Mouse (Mus musculus) forebrain, embryonic 13.5 days (tissue): ENCODE data around the gene Erich6. TPM values are rescaled to one million over a fixed set of nuclear protein-coding genes. Genes with fewer than 3 reads are reported as not detected.

Source experiments
- ATAC-seq: fragments of 200-750 bp; cut with Nextera tagmentation; 2 replicates; pipeline ENCODE4 v1.8.0; 2017
- H3K27ac ChIP-seq: fragments of 300-500 bp; sonication (generic); 2 replicates; pipeline ENCODE4 v1.5.1; 2015; ENCODE audit warnings: inconsistent platforms, mild to moderate bottlenecking, moderate library complexity
- H3K27me3 ChIP-seq: fragments of 300-500 bp; sonication (generic); 2 replicates; pipeline ENCODE4 v1.6.1; 2015; ENCODE audit warnings: mild to moderate bottlenecking, inconsistent platforms
- H3K36me3 ChIP-seq: fragments of 300-500 bp; sonication (generic); 2 replicates; pipeline ENCODE4 v1.6.1; 2015; ENCODE audit warnings: mild to moderate bottlenecking, inconsistent platforms; ENCODE audit not compliant: poor library complexity, severe bottlenecking
- H3K4me1 ChIP-seq: fragments of 300-500 bp; sonication (generic); 2 replicates; pipeline ENCODE4 v1.6.1; 2015; ENCODE audit warnings: inconsistent platforms
- H3K4me2 ChIP-seq: fragments of 300-500 bp; sonication (generic); 2 replicates; pipeline ENCODE4 v1.6.1; 2015; ENCODE audit warnings: inconsistent platforms, mild to moderate bottlenecking, moderate library complexity
- H3K4me3 ChIP-seq: fragments of 300-500 bp; sonication (generic); 2 replicates; pipeline ENCODE4 v1.5.1; 2015; ENCODE audit warnings: mild to moderate bottlenecking, inconsistent platforms
- H3K9ac ChIP-seq: fragments of 300-500 bp; sonication (generic); 2 replicates; pipeline ENCODE4 v1.6.1; 2015; ENCODE audit warnings: mild to moderate bottlenecking, inconsistent platforms
- H3K9me3 ChIP-seq: fragments of 300-500 bp; sonication (generic); replicated peaks from 2 replicates; pipeline ENCODE4 v1.6.1; 2016; ENCODE audit warnings: inconsistent platforms
- WGBS: fragments of 180-500 bp; shearing (Covaris S2); methylation state at CpG from one replicate; pipeline ENCODE4 v1.1.7; 2015; 5-methylcytosine and 5-hydroxymethylcytosine counted together
- polyA plus RNA-seq: library from polyadenylated mRNA; unstranded; fragments of >200 nt; fragmentation: Nextera tagmentation; extraction: Ambion mirVana; gene quantifications from 2 replicates; pipeline ENCODE4 v1.2.1, GENCODE M21; 2015

The Erich6 gene
- 0.09 and 0.18 TPM in 2 replicates for polyA plus RNA-seq

DNA sequence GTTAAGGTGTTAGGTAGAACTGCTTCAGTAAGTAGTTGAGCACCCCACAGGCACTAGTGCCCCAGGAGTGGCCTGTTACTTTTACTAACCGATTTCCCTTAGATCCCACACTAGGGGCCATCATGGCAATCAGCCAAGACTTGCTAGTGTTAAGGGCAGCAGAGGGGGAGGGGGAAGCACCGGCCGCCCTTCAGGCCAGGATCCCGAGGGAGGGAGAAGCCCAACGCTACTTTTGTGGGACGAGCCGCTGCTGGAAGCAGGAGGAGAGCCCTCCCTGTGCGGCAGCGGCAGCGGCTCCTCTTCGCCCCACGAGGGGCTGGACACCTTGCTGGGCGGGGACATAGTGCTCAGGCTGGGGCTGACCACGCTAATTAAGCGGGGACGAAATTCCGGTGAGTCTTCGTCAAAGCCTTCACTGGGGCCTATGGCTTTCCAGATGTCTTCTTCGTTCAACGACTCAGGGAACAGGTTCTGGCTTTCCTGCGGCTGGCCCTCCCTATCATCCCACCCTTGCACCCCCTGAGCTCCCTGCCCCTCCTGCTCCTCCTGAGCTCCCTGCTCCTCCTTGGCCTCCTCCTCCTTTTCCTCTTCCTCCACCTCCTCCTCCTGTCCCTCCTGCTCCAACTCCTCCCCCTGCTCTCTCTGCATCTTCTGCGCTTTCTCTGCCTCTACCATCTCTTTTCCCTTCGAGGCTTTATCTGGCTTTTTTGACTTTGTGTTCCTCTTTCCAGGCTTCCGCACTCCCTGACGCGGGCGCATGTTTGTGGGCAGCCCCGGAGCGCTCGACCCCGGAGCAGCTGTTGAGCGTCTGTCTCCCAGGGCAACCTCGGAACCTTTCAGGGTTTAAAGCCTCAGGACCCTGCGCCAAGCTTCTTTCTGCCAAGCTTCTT, at the start of gene Erich6:
TSS of gene Erich6 (minus strand) at position 802 of the 890 bp plus-strand sequence.
- no peaks in the 10 kb centered on the region for H3K36me3 ChIP-seq
- peak within 1 kb of the TSS; percentile 94 for H3K4me2 ChIP-seq
- no peaks in the 10 kb centered on the region for H3K27me3 ChIP-seq
- H3K4me1 ChIP-seq: peaks cover 14% of the 10 kb centered on the region
- under 1% methylated on average over 34 of the region's 34 CpGs for whole genome bisulfite sequencing
- no peak within 1 kb of the TSS for H3K27ac ChIP-seq
- H3K4me3 ChIP-seq: peak within 1 kb of the TSS; percentile 49
- no peaks in the 10 kb centered on the region for H3K9me3 ChIP-seq
- ATAC-seq: peak; percentile 93
- H3K9ac ChIP-seq: peak within 1 kb of the TSS; percentile 66

DNA sequence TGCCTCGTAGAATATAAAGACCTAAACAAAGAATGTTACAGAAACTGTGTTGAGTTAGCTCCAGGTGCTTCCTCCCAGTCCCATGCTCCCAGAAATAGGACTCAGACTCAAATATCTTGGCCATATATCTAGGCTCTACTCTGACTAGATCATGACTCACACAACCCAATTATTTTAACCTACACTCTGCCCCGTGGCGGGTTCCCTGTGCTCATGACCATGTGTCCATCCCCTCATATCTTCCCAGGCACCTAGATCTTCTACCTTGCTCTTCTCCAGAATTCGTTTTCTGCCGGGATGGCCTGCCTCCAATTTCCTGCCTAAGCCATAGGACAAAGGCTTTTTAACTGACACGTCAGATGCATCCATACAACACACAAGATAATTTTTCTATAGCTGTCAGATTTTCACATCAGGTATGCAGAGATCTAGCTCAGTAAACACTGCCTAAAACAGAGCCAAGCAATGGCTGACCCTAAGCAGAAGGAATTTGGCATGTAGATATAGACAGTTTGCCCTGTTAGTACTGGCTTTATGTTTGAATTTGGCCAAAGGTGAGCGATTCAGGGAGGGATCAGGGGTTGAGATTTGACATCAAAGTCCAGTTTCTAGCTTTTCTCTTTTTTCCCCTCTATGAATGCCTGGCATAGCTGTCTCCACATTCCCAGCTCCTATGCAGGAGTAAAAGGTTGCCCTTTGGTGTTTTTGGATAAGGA, 49.4 kb upstream of the Erich6 start:
- Histone ChIP-seq H3K27me3 (0 out of 2 replicates have a peak, but pooled peaks cover 2% of the 10 kb centered on the region), H3K4me3 (no peak overlapping the region), H3K4me2 (no peak overlapping the region), H3K36me3 (no peaks in the 10 kb centered on the region), H3K9ac (no peak overlapping the region), H3K4me1 (peaks cover 17% of the 10 kb centered on the region), H3K27ac (no peak overlapping the region), H3K9me3 (no peaks in the 10 kb centered on the region)
- WGBS: 84% methylated on average over 7 of the region's 7 CpGs
- ATAC-seq: no peak

DNA sequence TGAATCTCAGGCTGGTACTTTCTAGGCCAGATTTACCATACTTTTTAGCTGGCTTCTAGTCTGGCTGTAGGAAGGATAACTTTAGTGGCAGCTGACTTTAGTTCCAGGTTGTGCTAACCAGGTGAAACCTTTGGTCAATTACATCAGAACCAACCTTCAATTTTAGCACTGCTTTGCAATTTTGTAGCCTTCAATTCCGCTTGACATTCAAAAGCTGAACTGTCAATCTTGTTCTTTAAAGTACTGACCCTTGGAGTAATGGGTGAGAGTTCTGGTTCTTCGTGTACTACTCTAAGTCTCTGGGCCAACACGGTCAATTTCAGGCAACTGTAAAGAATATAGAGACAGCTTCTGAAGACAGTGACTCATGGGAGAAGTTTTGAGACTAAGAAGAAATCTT, 48.4 kb upstream of the Erich6 start:
- ATAC-seq: no peak
- peaks cover 15% of the 10 kb centered on the region for H3K4me1 ChIP-seq
- no peak overlapping the region for H3K9ac ChIP-seq
- H3K4me3 ChIP-seq: no peak overlapping the region
- no peaks in the 10 kb centered on the region for H3K9me3 ChIP-seq
- no peak overlapping the region for H3K4me2 ChIP-seq
- H3K27ac ChIP-seq: no peak overlapping the region
- H3K27me3 ChIP-seq: 0 out of 2 replicates have a peak, but pooled peaks cover 2% of the 10 kb centered on the region
- H3K36me3 ChIP-seq: no peaks in the 10 kb centered on the region
- 88% methylated on average over 3 of the region's 3 CpGs for WGBS

DNA sequence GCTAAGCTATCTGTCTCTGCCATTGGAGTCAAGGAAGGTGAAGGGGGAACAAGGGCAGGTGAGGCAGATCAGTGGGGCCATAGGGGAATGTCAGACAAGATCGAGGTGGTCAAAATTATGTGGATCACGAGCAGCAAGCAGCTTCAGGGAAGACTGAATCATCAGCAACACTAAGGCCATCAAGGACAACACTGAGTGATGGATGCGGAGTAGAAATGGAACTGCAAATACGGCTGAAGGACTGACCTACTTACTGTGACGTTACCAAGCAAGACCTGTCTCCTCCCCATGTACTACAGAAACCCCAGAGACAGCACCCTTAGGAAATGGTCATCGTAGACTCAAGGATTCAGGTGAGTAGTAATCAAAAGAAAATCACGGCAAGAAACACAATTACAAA, 46.3 kb upstream of the Erich6 start:
- Histone ChIP-seq H3K36me3 (no peaks in the 10 kb centered on the region), H3K4me2 (no peak overlapping the region), H3K4me3 (no peak overlapping the region), H3K27me3 (no peaks in the 10 kb centered on the region), H3K4me1 (peaks cover 4% of the 10 kb centered on the region), H3K27ac (no peak overlapping the region), H3K9me3 (no peaks in the 10 kb centered on the region), H3K9ac (no peak overlapping the region)
- ATAC-seq: no peak
- WGBS: 93% methylated on average over 7 of the region's 7 CpGs

DNA sequence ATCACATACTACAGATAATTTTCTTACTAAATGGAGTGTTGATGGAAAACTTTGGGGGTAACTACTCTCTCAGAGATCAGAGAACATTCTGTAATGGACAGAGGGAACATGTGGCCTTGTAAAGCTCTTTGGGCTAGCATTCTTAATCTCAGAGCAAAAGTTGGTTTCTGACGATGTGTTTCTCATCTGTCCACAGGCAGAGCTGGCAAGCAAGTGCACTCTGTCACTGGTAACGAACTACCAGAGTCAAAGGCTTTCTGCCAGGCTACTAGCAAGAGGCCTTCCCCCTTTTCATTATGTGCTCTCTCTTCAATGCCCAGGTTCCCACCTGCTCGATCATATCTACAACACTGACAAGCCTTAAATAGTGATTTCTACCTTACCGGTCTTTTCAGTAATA, 45.3 kb upstream of the Erich6 start:
- ATAC-seq: no peak
- Histone ChIP-seq H3K4me3 (no peak overlapping the region), H3K36me3 (no peaks in the 10 kb centered on the region), H3K9me3 (no peaks in the 10 kb centered on the region), H3K27me3 (no peaks in the 10 kb centered on the region), H3K4me2 (no peak overlapping the region), H3K4me1 (peaks cover 4% of the 10 kb centered on the region), H3K9ac (no peak overlapping the region), H3K27ac (no peak overlapping the region)
- WGBS: 65% methylated on average over 4 of the region's 4 CpGs

DNA sequence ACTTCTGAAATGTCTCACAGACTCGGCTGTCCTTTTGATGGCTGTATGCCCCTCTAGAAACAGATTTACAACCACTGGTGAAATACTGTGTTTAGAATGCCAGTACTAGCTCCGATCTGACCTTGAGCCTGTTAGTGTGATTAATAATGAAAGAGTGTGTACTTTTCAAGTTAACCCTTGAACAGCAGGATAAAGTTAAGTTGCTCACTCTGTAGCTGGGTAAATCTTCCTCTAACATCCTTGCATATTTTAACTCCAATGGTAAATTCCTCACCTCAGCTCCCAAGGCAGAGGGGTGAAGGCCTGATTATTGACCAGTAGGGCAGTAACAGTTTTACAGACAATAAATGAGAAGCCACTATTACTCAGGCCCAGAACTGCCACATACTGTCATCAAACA, 44.8 kb upstream of the Erich6 start:
- H3K4me1 ChIP-seq: peaks cover 4% of the 10 kb centered on the region
- no peak overlapping the region for H3K4me2 ChIP-seq
- H3K9ac ChIP-seq: no peak overlapping the region
- H3K27me3 ChIP-seq: no peaks in the 10 kb centered on the region
- H3K9me3 ChIP-seq: no peaks in the 10 kb centered on the region
- H3K36me3 ChIP-seq: no peaks in the 10 kb centered on the region
- H3K4me3 ChIP-seq: no peak overlapping the region
- ATAC-seq: no peak
- WGBS: 57% methylated on average over 2 of the region's 2 CpGs
- H3K27ac ChIP-seq: no peak overlapping the region

DNA sequence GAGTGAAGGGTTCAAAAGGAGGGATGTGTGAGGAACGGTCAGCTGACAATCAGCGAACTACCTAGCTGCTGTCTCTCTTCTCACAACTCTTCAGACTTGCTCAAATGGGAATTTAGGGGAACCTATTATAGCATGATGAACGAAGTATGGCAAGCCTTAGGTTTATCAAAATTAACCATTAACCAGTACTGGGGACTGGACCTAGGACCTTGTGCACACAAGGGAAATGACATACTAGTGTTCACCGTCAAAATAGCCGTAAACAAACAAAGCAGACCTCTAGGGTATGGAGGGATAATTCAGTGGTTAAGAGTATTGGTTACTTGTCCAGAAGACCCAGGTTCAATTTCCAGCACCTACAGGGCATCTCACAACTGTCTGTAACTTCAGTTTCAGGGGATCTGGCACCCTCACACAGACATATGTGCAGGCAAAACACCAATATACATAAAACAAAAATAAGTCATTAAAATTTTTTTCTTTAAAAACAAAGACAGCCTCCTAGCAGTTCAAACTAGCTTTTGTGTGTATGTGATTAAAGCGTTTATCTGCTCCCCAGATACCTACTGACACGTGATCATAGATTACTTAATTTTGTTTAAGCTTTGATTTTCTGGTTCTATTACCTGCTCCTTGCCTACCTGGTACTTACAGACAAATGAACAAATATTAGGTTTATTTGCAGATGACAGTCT, 44.1 kb upstream of the Erich6 start:
- Histone ChIP-seq H3K9me3 (no peaks in the 10 kb centered on the region), H3K4me3 (no peak overlapping the region), H3K27me3 (no peaks in the 10 kb centered on the region), H3K27ac (no peak overlapping the region), H3K4me2 (no peak overlapping the region), H3K4me1 (peaks cover 4% of the 10 kb centered on the region), H3K9ac (no peak overlapping the region), H3K36me3 (0 out of 2 replicates have a peak, but pooled peaks cover 2% of the 10 kb centered on the region)
- ATAC-seq: no peak
- 85% methylated on average over 7 of the region's 7 CpGs for WGBS

DNA sequence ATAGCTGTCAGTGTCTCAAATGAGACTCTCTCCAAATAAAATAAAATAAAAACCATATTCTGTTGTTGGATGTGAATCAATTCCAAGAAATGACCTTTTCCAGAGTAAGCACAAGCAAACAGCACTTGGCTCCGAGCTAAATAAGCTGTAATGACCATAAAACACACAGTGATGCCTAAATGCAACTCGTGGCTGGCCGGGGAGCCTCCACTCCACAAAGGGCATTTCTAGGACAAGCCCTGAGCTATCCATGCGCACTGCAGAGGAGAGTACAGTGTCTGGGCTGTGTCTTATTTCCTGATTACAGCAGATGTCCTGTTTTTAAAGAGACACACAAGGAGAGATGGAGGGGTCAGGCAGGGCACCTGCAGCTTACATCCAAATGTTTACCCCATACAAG, 43.0 kb upstream of the Erich6 start:
- no peak for ATAC-seq
- peaks cover 4% of the 10 kb centered on the region for H3K4me1 ChIP-seq
- H3K27me3 ChIP-seq: no peaks in the 10 kb centered on the region
- H3K36me3 ChIP-seq: peaks cover 12% of the 10 kb centered on the region
- no peak overlapping the region for H3K27ac ChIP-seq
- no peak overlapping the region for H3K9ac ChIP-seq
- H3K4me2 ChIP-seq: no peak overlapping the region
- WGBS: 64% methylated on average over 4 of the region's 4 CpGs
- H3K9me3 ChIP-seq: no peaks in the 10 kb centered on the region
- H3K4me3 ChIP-seq: no peak overlapping the region

DNA sequence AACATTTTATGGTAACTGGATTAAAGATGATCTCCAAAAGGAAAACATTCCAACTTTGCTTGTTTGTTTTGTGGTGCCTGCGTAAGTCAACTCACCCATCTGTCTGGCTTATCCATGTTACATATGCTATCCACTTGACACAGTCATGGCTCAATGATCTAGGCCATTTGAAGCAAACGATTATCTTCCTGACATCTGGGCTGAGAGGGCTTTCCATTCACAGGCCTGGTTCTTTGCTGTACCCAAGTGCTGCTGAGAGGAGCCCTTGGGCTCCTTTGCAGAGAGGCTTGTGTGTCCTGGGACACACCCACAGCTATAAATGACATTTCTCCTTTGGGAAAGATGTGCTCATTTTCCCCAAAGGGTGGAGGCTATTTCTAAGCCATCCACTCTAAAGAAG, 41.9 kb upstream of the Erich6 start:
- H3K27ac ChIP-seq: no peak overlapping the region
- H3K9me3 ChIP-seq: no peaks in the 10 kb centered on the region
- ATAC-seq: no peak
- H3K4me2 ChIP-seq: no peak overlapping the region
- H3K27me3 ChIP-seq: no peaks in the 10 kb centered on the region
- peaks cover 4% of the 10 kb centered on the region for H3K4me1 ChIP-seq
- H3K36me3 ChIP-seq: peaks cover 12% of the 10 kb centered on the region
- H3K9ac ChIP-seq: no peak overlapping the region
- 69% methylated on average over 2 of the region's 2 CpGs for WGBS
- no peak overlapping the region for H3K4me3 ChIP-seq

DNA sequence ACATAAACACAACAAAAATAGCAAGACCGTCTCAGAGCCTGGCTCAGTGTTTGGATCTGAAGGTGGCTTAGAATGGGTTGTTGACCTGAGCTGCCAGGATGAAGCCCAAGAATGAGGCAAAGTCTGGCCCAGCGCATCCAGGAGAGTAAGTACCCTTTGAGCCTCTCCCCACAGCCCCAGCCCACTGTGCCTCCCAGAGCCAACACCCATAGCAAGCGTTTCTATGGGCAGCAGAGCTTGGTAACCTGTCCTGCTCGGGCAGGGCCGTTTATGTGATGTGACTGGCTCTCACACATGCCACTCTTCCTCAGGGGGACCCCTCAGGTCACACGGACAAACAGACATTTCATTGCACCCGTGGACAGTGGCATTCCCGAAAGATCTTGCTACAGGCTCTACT, 41.4 kb upstream of the Erich6 start:
- ATAC-seq: no peak
- H3K36me3 ChIP-seq: peaks cover 12% of the 10 kb centered on the region
- no peaks in the 10 kb centered on the region for H3K27me3 ChIP-seq
- no peak overlapping the region for H3K4me2 ChIP-seq
- no peak overlapping the region for H3K27ac ChIP-seq
- H3K4me3 ChIP-seq: no peak overlapping the region
- no peaks in the 10 kb centered on the region for H3K9me3 ChIP-seq
- no peak overlapping the region for H3K9ac ChIP-seq
- 72% methylated on average over 8 of the region's 8 CpGs for WGBS
- H3K4me1 ChIP-seq: peaks cover 4% of the 10 kb centered on the region

DNA sequence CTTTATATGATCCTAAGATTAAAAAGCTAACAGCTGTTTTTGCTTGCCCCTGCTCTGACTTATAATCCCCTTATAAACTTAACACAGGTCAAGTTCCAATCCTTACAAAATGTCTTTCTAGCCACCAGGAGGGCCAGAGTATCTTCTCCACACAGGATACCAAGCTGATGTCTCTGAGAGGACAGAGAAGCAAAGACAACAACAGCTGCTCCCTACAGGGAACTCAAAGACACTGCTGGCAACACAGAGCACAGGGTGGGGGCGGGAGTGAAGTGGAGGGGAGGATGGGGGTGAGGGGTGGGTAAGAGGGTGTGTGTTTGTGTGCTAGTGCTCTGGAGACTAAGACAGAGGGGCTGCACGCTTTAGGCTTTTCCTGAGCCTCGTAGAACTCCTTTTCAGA, 40.6 kb upstream of the Erich6 start:
- no peak for ATAC-seq
- H3K36me3 ChIP-seq: peaks cover 12% of the 10 kb centered on the region
- H3K27ac ChIP-seq: no peak overlapping the region
- peaks cover 4% of the 10 kb centered on the region for H3K4me1 ChIP-seq
- no peak overlapping the region for H3K4me3 ChIP-seq
- H3K9me3 ChIP-seq: no peaks in the 10 kb centered on the region
- WGBS: 51% methylated on average over 3 of the region's 3 CpGs
- H3K27me3 ChIP-seq: no peaks in the 10 kb centered on the region
- no peak overlapping the region for H3K9ac ChIP-seq
- no peak overlapping the region for H3K4me2 ChIP-seq

DNA sequence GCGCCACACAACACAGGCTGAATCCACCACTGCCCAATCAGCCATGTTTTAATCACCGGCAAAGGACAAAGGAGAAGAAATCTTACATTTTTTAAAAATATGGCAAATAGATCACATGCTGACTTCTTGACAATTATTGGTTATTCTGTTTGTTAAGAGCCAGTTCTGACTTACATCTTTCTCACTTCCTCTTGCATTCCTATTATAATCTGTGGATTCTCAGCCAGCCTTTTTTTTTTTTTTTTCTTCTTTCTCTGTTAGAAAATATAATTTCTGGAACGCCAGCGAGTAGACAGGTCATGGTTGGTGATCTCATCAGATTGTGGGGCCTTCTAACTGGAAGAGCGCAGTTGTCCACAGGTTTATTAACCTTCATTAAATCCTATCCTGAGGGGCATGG, 36.3 kb upstream of the Erich6 start:
- no peak overlapping the region for H3K9ac ChIP-seq
- H3K4me2 ChIP-seq: no peak overlapping the region
- 94% methylated on average over 5 of the region's 5 CpGs for WGBS
- H3K36me3 ChIP-seq: peaks cover 12% of the 10 kb centered on the region
- no peaks in the 10 kb centered on the region for H3K4me1 ChIP-seq
- H3K27me3 ChIP-seq: no peaks in the 10 kb centered on the region
- no peaks in the 10 kb centered on the region for H3K9me3 ChIP-seq
- H3K27ac ChIP-seq: no peak overlapping the region
- no peak for ATAC-seq
- no peak overlapping the region for H3K4me3 ChIP-seq
